Mouse (Mus musculus) limb, embryonic 15.5 days (tissue): Measurements from ENCODE around the gene Gm28845. TPM values are rescaled to one million over a fixed set of nuclear protein-coding genes. Genes with fewer than 3 reads are reported as not detected.
A peak's percentile ranks its signal among the peaks of the same experiment; 100 is the strongest.

ENCODE experiments used
- ATAC-seq: fragments of 200-750 bp; cut with Nextera tagmentation; 2 replicates; pipeline ENCODE4 v1.8.0; 2017; ENCODE audit warnings: low read depth, moderate TSS enrichment; ENCODE audit not compliant: insufficient number of reproducible peaks, low FRiP score, low TSS enrichment
- H3K27ac ChIP-seq: fragments of 300-500 bp; sonication (generic); 2 replicates; pipeline ENCODE4 v1.5.1; 2015; ENCODE audit warnings: moderate library complexity, mild to moderate bottlenecking, inconsistent platforms
- H3K27me3 ChIP-seq: fragments of 300-500 bp; sonication (generic); 2 replicates; pipeline ENCODE4 v1.6.1; 2015; ENCODE audit warnings: inconsistent platforms
- H3K36me3 ChIP-seq: fragments of 300-500 bp; sonication (generic); 2 replicates; pipeline ENCODE4 v1.6.1; 2015; ENCODE audit warnings: inconsistent platforms
- H3K4me1 ChIP-seq: fragments of 300-500 bp; sonication (generic); 2 replicates; pipeline ENCODE4 v1.6.1; 2015; ENCODE audit warnings: inconsistent platforms
- H3K4me2 ChIP-seq: fragments of 300-500 bp; sonication (generic); 2 replicates; pipeline ENCODE4 v1.6.1; 2015; ENCODE audit warnings: mild to moderate bottlenecking, inconsistent platforms
- H3K4me3 ChIP-seq: fragments of 300-500 bp; sonication (generic); 2 replicates; pipeline ENCODE4 v1.5.1; 2015; ENCODE audit warnings: mild to moderate bottlenecking, inconsistent platforms
- H3K9ac ChIP-seq: fragments of 300-500 bp; sonication (generic); 2 replicates; pipeline ENCODE4 v1.6.1; 2015; ENCODE audit warnings: inconsistent platforms
- H3K9me3 ChIP-seq: fragments of 300-500 bp; sonication (generic); 2 replicates; pipeline ENCODE4 v1.6.1; 2016; ENCODE audit warnings: inconsistent platforms
- WGBS: fragments of 180-500 bp; shearing (Covaris S2); methylation state at CpG from one replicate; pipeline ENCODE4 v1.1.7; 2015; 5-methylcytosine and 5-hydroxymethylcytosine counted together
- polyA plus RNA-seq: library from polyadenylated mRNA; unstranded; fragments of >200 nt; fragmentation: Nextera tagmentation; extraction: Ambion mirVana; gene quantifications from 2 replicates; pipeline ENCODE4 v1.2.1, GENCODE M21; 2015

Gm28845 gene
- polyA plus RNA-seq, 1 experiment from 2014 or later, result not detected

DNA sequence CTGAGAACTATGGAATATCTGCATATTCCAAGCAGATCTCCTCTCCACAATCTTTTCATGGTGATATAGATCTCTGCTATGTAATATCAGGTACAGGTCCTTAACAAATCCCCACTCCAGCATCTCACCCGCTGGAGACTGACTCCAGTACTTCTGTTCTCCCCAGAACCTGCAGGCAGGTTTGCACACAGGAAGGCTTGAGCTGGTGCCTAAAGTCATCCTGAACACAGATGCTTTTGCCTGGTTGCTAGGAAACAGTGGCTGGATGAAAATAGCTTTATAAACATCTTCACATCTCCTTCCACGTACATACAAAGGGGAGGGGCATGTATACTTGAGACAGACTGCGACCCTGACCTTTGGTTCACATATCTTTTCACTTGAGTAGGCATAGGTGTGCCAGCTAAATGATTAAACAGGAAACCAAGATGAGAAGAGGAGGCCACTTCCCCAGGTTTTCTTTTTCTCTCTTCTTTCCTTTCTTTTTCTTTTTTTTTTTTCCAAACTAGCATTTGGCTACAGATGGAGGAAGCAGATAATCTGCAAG is 10.3 kb upstream of the Gm28845 start:
- H3K9me3 ChIP-seq, result no peaks in the 10 kb centered on the region
- H3K36me3 ChIP-seq, result no peaks in the 10 kb centered on the region
- no peak overlapping the region for H3K27ac ChIP-seq
- no peak for ATAC-seq
- H3K4me2 ChIP-seq, result no peak overlapping the region
- H3K4me1 ChIP-seq, result no peaks in the 10 kb centered on the region
- 71% methylated on average over 3 of the region's 3 CpGs for WGBS
- no peaks in the 10 kb centered on the region for H3K27me3 ChIP-seq
- H3K9ac ChIP-seq, result no peak overlapping the region
- H3K4me3 ChIP-seq, result no peak overlapping the region

- WGBS, result 16% methylated on average over 9 of the region's 9 CpGs
- Histone ChIP-seq H3K27ac (no peak within 1 kb of the TSS), H3K4me2 (peak within 1 kb of the TSS; percentile 30), H3K36me3 (no peaks in the 10 kb centered on the region), H3K9ac (no peak within 1 kb of the TSS), H3K4me3 (no peak within 1 kb of the TSS), H3K27me3 (no peaks in the 10 kb centered on the region), H3K4me1 (no peaks in the 10 kb centered on the region), H3K9me3 (no peaks in the 10 kb centered on the region)
- ATAC-seq, result no peak
Observed at GRCm38 (mm10) chr1:65122574-65123372, 3.4 kb upstream of the Gm28845 start, which contains the start of gene D630023F18Rik. Gene D630023F18Rik, minus strand, starts transcription at chr1:65123214.

DNA sequence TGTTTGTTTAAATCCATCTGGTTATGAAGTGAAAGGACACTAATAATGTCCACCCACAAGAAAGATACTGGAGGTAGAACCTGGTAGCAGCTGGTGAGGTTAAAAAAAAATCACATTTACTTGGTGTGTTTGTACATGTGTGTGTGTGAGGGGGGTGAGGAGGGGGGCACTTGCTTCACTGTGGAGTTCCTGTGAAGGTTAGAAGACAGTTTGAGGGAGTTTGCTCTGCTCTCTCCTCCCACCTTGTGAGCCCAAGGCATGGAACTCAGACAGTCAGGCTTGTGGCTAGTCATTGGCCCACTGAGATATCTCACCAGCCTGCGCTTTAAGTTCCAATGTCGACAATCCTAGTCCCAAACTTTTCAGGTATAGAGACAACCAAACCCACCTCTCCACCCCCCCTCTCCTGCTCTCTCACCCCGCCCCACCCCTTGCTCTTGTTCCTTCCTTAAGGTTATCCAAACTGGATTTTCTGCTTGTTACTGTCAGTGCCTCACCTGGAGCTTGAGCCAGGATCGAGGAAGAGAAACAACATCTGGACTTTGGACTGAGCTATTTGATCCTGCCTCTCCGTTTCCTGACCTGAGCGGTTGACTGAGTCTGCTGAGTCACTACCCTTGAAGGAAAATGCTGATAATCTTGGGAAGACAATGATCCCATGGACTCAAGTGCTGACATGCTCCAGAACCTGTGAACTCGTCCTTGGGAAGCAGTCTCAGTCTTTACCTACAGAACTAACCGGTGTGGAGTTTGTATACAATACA is 1.0 kb downstream of the Gm28845 start:
- Histone ChIP-seq H3K4me3 (no peak overlapping the region), H3K9me3 (no peaks in the 10 kb centered on the region), H3K9ac (no peak overlapping the region), H3K4me2 (no peak overlapping the region), H3K27me3 (no peaks in the 10 kb centered on the region), H3K36me3 (no peaks in the 10 kb centered on the region), H3K27ac (no peak overlapping the region), H3K4me1 (no peaks in the 10 kb centered on the region)
- WGBS, result 65% methylated on average over 8 of the region's 8 CpGs
- no peak for ATAC-seq

DNA sequence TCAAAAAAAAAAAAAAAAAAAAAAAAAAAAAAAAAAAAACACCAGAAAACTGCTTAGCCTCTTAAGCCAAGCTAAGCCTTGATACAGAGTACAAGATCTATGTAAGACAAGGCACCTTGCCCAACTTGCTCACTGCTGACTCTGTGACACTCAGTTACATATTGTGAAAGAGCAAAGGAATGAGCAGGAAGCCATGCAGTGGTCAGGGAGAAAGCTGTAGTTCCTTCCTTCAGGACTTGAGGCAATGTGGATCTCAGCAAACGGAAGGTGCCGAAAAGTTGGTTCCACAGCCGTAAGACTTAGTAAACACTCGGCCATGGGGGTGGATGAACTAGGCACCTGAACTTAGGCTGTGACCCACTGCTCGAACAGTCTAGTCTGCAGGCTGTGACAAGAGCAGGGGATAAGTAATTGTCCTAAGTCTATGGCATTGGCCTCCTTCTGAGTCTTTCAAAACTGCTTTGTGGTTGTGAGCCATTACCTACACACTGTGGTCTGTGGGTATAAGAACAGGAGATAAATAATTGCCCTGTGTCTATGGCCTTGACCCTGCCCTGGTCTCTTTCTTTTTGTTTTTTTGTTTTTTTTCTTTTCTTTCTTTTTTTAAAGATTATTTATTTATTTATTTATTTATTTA is 5.7 kb downstream of the Gm28845 start:
- Histone ChIP-seq H3K4me2 (no peak overlapping the region), H3K27me3 (no peaks in the 10 kb centered on the region), H3K9me3 (no peaks in the 10 kb centered on the region), H3K4me1 (peaks cover 8% of the 10 kb centered on the region; the same call in 1 of the 2 replicates), H3K36me3 (no peaks in the 10 kb centered on the region), H3K4me3 (no peak overlapping the region), H3K9ac (no peak overlapping the region), H3K27ac (no peak overlapping the region)
- WGBS, result 87% methylated on average over 5 of the region's 5 CpGs
- no peak for ATAC-seq

DNA sequence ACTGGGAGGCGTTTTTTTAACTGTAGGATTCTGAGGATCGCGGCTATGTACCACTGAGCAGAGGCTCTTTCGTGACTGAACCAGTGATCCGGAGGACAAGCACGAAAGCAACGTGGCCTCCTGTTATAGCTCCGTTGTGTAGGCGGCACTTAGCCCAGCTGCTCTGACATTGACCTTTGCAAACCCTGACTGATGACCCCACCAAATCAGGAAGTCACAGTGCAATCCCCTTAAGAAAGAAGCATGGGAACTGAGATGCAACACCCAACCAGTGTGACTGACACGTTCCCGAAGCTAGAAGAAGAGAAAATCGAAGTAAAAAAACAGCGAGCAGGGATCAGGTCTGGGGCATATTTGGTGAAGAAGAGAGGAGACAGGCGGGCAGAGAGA is 6.6 kb downstream of the Gm28845 start:
- H3K27me3 ChIP-seq, result no peaks in the 10 kb centered on the region
- no peaks in the 10 kb centered on the region for H3K9me3 ChIP-seq
- no peak overlapping the region for H3K9ac ChIP-seq
- ATAC-seq, result no peak
- H3K4me3 ChIP-seq, result 0 out of 2 replicates have a peak overlapping the region, but pooled peaks have one; percentile 4
- peaks cover 8% of the 10 kb centered on the region; the same call in 1 of the 2 replicates for H3K4me1 ChIP-seq
- WGBS, result 59% methylated on average over 14 of the region's 14 CpGs
- H3K36me3 ChIP-seq, result no peaks in the 10 kb centered on the region
- peak overlapping the region; percentile 27 for H3K4me2 ChIP-seq
- no peak overlapping the region for H3K27ac ChIP-seq

DNA sequence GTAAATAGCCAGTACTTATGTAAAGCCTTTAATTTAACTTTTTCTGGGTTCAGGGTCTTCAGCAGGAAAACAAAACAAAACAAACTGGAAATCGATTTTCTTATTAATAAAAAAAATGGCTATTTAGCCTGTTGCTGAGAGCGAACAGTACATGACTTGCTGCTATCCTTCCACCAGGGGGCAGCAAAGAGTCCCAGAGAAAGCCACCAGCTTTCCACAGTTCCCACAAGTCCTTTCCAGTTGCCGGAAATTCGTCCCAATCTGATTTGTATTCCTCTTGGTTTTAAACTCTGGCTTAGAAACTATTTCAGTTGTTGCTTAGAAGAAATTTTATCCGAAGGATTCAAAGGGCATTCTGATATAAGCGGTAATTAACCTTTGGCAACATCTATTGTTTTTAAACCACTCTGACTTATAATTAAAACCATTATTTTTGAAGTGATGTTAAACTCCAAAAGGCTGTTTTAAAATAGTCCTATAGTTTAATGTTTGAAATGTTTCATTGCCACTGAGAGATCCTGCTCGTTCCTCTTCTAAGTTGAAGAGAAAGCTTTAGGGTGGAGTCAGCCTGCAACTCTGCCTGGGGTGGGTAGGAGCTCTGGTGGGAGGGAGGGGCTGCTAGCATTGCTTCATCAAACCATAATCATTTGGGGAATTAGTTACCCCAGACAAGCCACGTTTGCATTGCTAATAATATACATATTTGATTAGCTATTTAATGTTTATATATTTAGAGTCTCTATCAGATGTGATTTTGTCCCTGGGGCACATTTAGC is 7.1 kb downstream of the Gm28845 start:
- peak overlapping the region; percentile 27 for H3K4me2 ChIP-seq
- ATAC-seq, result no peak
- H3K9me3 ChIP-seq, result no peaks in the 10 kb centered on the region
- H3K36me3 ChIP-seq, result no peaks in the 10 kb centered on the region
- H3K27ac ChIP-seq, result no peak overlapping the region
- H3K27me3 ChIP-seq, result no peaks in the 10 kb centered on the region
- H3K4me1 ChIP-seq, result peaks cover 8% of the 10 kb centered on the region; the same call in 1 of the 2 replicates
- 11% methylated on average over 8 of the region's 8 CpGs for WGBS
- H3K9ac ChIP-seq, result no peak overlapping the region
- H3K4me3 ChIP-seq, result peak overlapping the region; percentile 4; the same call in 1 of the 2 replicates

DNA sequence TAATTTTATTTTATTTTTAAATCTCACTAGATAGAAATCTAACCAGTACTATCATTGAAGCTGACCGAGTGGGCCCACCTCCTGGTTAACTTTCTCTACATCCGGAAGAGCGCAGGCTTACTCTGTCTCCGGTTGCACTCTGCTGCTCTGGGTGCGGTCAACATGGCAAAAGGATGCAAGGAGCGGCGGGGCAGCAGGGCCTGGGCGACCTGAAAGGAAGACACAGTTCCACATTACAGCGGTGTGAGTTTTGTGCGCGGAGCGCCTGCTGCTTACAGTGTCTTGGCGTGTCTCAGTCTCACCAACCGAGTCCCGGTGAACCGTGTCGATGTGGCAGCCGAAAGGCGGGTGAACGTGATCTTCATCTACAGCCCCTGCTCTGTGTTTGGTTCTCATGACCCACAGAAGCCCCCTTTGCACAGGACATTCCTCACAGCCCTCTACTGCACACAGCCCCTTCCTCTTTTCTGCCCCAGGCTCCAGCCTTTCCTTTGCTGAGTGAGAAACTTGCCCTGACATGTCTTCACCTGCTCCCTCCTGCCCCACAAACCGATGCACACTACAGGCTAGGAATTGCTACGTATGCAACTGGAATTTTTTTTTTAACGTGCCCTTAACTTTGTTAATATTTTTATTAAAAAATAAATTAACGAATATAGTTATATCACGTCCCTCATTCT is 9.5 kb downstream of the Gm28845 start:
- no peak overlapping the region for H3K4me3 ChIP-seq
- H3K4me2 ChIP-seq, result no peak overlapping the region
- no peak for ATAC-seq

DNA sequence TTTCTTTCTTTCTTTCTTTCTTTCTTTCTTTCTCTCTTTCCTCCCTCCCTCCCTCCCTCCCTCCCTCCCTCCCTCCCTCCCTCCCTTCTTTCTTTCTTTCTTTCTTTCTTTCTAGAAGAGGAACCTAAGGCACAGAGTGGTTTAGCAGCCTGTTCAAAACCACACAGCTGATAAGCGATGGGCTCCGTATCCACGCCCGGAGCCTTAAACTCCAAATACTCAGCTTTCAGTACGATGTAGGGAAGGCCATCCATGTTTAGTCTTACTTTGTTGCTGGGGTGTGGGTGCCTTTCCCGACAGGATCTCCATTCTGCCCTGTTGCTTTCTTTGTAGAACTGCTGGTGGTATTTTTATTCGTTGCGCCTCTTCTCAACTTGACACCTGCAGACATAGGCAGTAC is 10.2 kb downstream of the Gm28845 start:
- no peak overlapping the region for H3K9ac ChIP-seq
- H3K4me3 ChIP-seq, result no peak overlapping the region
- no peak overlapping the region for H3K27ac ChIP-seq
- peaks cover 8% of the 10 kb centered on the region; the same call in 1 of the 2 replicates for H3K4me1 ChIP-seq
- no peaks in the 10 kb centered on the region for H3K27me3 ChIP-seq
- H3K36me3 ChIP-seq, result no peaks in the 10 kb centered on the region
- no peak overlapping the region for H3K4me2 ChIP-seq
- ATAC-seq, result no peak
- WGBS, result 80% methylated on average over 8 of the region's 8 CpGs
- H3K9me3 ChIP-seq, result no peaks in the 10 kb centered on the region

More for the DNA sequence above, 9.5 kb downstream of the Gm28845 start:
- H3K9me3 ChIP-seq, result no peaks in the 10 kb centered on the region
- no peaks in the 10 kb centered on the region for H3K27me3 ChIP-seq
- peaks cover 8% of the 10 kb centered on the region; the same call in 1 of the 2 replicates for H3K4me1 ChIP-seq
- H3K9ac ChIP-seq, result no peak overlapping the region
- no peak overlapping the region for H3K27ac ChIP-seq
- 70% methylated on average over 25 of the region's 25 CpGs for WGBS
- H3K36me3 ChIP-seq, result no peaks in the 10 kb centered on the region

- Histone ChIP-seq H3K4me1 (peaks cover 4% of the 10 kb centered on the region; the same call in 1 of the 2 replicates), H3K9ac (no peak overlapping the region), H3K4me3 (no peak overlapping the region), H3K36me3 (no peaks in the 10 kb centered on the region), H3K27me3 (no peaks in the 10 kb centered on the region), H3K9me3 (no peaks in the 10 kb centered on the region), H3K4me2 (no peak overlapping the region), H3K27ac (no peak overlapping the region)
- WGBS, result 83% methylated on average over 10 of the region's 10 CpGs
- no peak for ATAC-seq
Observed at GRCm38 (mm10) chr1:65107654-65108279, 11.6 kb downstream of the Gm28845 start.

- Histone ChIP-seq H3K27ac (no peak within 1 kb of the TSS), H3K4me1 (no peaks in the 10 kb centered on the region), H3K9me3 (no peaks in the 10 kb centered on the region), H3K4me2 (no peak within 1 kb of the TSS), H3K4me3 (no peak within 1 kb of the TSS), H3K36me3 (no peaks in the 10 kb centered on the region), H3K9ac (no peak within 1 kb of the TSS), H3K27me3 (no peaks in the 10 kb centered on the region)
- 90% methylated on average over 11 of the region's 11 CpGs for WGBS
- no peak for ATAC-seq
Observed at GRCm38 (mm10) chr1:65103273-65103672, 16.1 kb downstream of the Gm28845 start, which contains the start of gene Cryga. Gene Cryga, minus strand, starts transcription at chr1:65103373.
